28 mouse cellular contexts compared by ENCODE assay signal in genomic region chr13:45374846-45375245, GRCm38 (mm10). TPM values are rescaled to one million over a fixed set of nuclear protein-coding genes. Genes with fewer than 3 reads are reported as not detected.
A peak's percentile ranks its signal among the peaks of the same experiment; 100 is the strongest.
DNase-seq lines count a peak whose midpoint lies in the region; TF ChIP-seq lines count a peak whose summit lies in the region.
"Had no signal": no experiment of that assay in that cellular context is flagged by ENCODE, and none has a peak within 500 bp of the region (broad histone marks: within the 10 kb centered on the region; RNA-seq: fewer than 3 reads in every experiment).

No protein-coding gene starts in this region.

- no peaks in the 10 kb centered on the region for H3K9me3 ChIP-seq in ES-Bruce4 (replicated peaks; ENCODE audit: control insufficient read depth, insufficient read depth, low read length, poor library complexity, severe bottlenecking)
- no peaks in the 10 kb centered on the region for H3K9me3 ChIP-seq in limb, embryonic 10.5 days (replicated peaks)
- H3K9me3 ChIP-seq: forebrain, embryonic 12.5 days; forebrain, embryonic 15.5 days; heart, embryonic 10.5 days; heart, embryonic 13.5 days had no signal

- WGBS in heart, adult 2 months: 67% methylated on average over 6 of the region's 6 CpGs
- WGBS in limb, embryonic 10.5 days: 32% methylated on average over 6 of the region's 6 CpGs

- no peaks in the 10 kb centered on the region for H3K27me3 ChIP-seq in heart, adult 2 months (ENCODE audit: control insufficient read depth, insufficient read depth, low read length)
- H3K27me3 ChIP-seq in ES-Bruce4 (ENCODE audit: control insufficient read depth, insufficient read depth, low read length, poor library complexity, severe bottlenecking): no peaks in the 10 kb centered on the region
- H3K27me3 ChIP-seq in limb, embryonic 10.5 days (ENCODE audit: low read depth, poor library complexity, severe bottlenecking): no peaks in the 10 kb centered on the region
- H3K27me3 ChIP-seq: CH12.LX; forebrain, embryonic 15.5 days had no signal

- H3K4me1 ChIP-seq in heart, adult 2 months (ENCODE audit: control insufficient read depth, insufficient read depth, low read length): no peaks in the 10 kb centered on the region
- peaks cover 5% of the 10 kb centered on the region for H3K4me1 ChIP-seq in ES-Bruce4 (ENCODE audit: control insufficient read depth, insufficient read depth, low read length)
- H3K4me1 ChIP-seq in limb, embryonic 10.5 days: 0 out of 2 replicates have a peak, but pooled peaks cover 12% of the 10 kb centered on the region
- H3K4me1 ChIP-seq: forebrain, embryonic 15.5 days; heart, embryonic 10.5 days; heart, embryonic 13.5 days had no signal

- no peak for TF ChIP-seq CTCF in heart, adult 2 months (IDR thresholded peaks at IDR 0.05)
- TF ChIP-seq CTCF in ES-Bruce4 (IDR thresholded peaks at IDR 0.05; ENCODE audit: low read depth, low read length): no peak

- H3K4me3 ChIP-seq in heart, adult 2 months: no peak overlapping the region
- H3K4me3 ChIP-seq in ES-Bruce4 (ENCODE audit: low read depth, low read length): no peak overlapping the region
- H3K4me3 ChIP-seq in limb, embryonic 10.5 days: no peak overlapping the region
- H3K4me3 ChIP-seq: erythroblast, embryonic 14.5 days; forebrain, embryonic 12.5 days; forebrain, embryonic 15.5 days; heart, embryonic 10.5 days; heart, embryonic 13.5 days had no signal

- no peaks in the 10 kb centered on the region for H3K79me2 ChIP-seq in heart, adult 2 months (replicated peaks; ENCODE audit: control insufficient read depth, insufficient read depth, low read length)

- intact Hi-C loops in heart, adult 2 months (cut with DNase I): no loop called here

- H3K9ac ChIP-seq in heart, adult 2 months (ENCODE audit: low read depth, low read length): no peak overlapping the region
- H3K9ac ChIP-seq in ES-Bruce4 (ENCODE audit: low read depth, poor library complexity, severe bottlenecking): no peak overlapping the region
- H3K9ac ChIP-seq: forebrain, embryonic 12.5 days; forebrain, embryonic 15.5 days; heart, embryonic 13.5 days; hindbrain, embryonic 14.5 days had no signal

- TF ChIP-seq POLR2A in heart, adult 2 months (IDR thresholded peaks at IDR 0.05; ENCODE audit: insufficient read depth, low read depth, low read length): no peak
- no peak for TF ChIP-seq POLR2A in ES-Bruce4 (IDR thresholded peaks at IDR 0.05; ENCODE audit: insufficient read depth, low read length)

- no peak overlapping the region for H3K27ac ChIP-seq in heart, adult 2 months
- H3K27ac ChIP-seq in ES-Bruce4 (ENCODE audit: insufficient read depth, low read length): peak overlapping the region; percentile 72
- no peak overlapping the region for H3K27ac ChIP-seq in limb, embryonic 10.5 days
- H3K27ac ChIP-seq: forebrain, embryonic 12.5 days; forebrain, embryonic 15.5 days; heart, embryonic 10.5 days; heart, embryonic 13.5 days; hindbrain, embryonic 14.5 days; hindbrain, postnatal 0 days had no signal

- TF ChIP-seq EP300 in heart, adult 2 months (IDR thresholded peaks at IDR 0.05; ENCODE audit: insufficient read depth, low read depth, low read length): no peak
- TF ChIP-seq EP300 in ES-Bruce4 (IDR thresholded peaks at IDR 0.05; ENCODE audit: insufficient read depth, low read depth, low read length): no peak

- no peaks in the 10 kb centered on the region for H3K36me3 ChIP-seq in heart, adult 2 months (ENCODE audit: control insufficient read depth, insufficient read depth, low read length)
- H3K36me3 ChIP-seq in ES-Bruce4 (ENCODE audit: control insufficient read depth, insufficient read depth, low read length, poor library complexity, severe bottlenecking): no peaks in the 10 kb centered on the region
- H3K36me3 ChIP-seq in limb, embryonic 10.5 days: no peaks in the 10 kb centered on the region
- H3K36me3 ChIP-seq: forebrain, embryonic 12.5 days; forebrain, embryonic 15.5 days; heart, embryonic 10.5 days; heart, embryonic 13.5 days had no signal

- peak; percentile 21 for DNase-seq in heart, adult 11 months
- DNase-seq in heart, adult 2 months: no peak
- DNase-seq in R1 (ENCODE audit: low read depth, low spot score): peak; percentile 82
- peak; percentile 3 for DNase-seq in limb, embryonic 10.5 days (ENCODE audit: low spot score)
- DNase-seq in c-Kit-positive CD71-positive TER-119-positive erythroid progenitor cells, embryonic 14.5 days (ENCODE audit: low spot score): no peak
- DNase-seq in gastrocnemius, postnatal 25 days: no peak
- no peak for DNase-seq in right cerebral cortex, postnatal 25 days
- DNase-seq: B cell, adult 2 months; cerebellum, adult 11-12 months; cerebellum, adult 8-10 months; cerebellum, postnatal 10 days; cerebellum, postnatal 36 days; embryo, embryonic 11 days; gastrocnemius, postnatal 10 days; heart, adult 18-20 months; heart, postnatal 14 days; heart, postnatal 4 days; kidney, adult 18-20 months; kidney, adult 9 months had no signal

RNA-seq across cellular contexts. Expression of gene Mylip, which starts 14.7 kb away (rescaled TPM):
- 10 to 100 TPM; 16.8 to 27.1 TPM for total RNA-seq in heart, adult 2 months (2021)
- 10.5 and 13.6 TPM in 2 replicates for polyA plus RNA-seq in heart, adult 2 months (2012; rRNA removed)
- polyA plus RNA-seq in ES-Bruce4 (2011; ENCODE audit: insufficient read depth, insufficient read length, low read depth, missing spikeins): 6.4 and 7.3 TPM in 2 replicates
- 10.0 and 17.1 TPM in 2 replicates for polyA plus RNA-seq in limb, embryonic 10.5 days (2016; fragmentation: Nextera tagmentation; extraction: Ambion mirVana)
- total RNA-seq in gastrocnemius, postnatal 25 days (2021): 10 to 100 TPM in 1 of 2 experiments, 1 to 10 TPM in 1; 6.1 to 11.4 TPM

Comparison
In these comparisons a context has a peak if more than half of its experiments do, and no peak if none do; other contexts are left out.
1. DNase-seq: peak in heart, adult 11 months (single experiment), R1 (single experiment) and limb, embryonic 10.5 days (single experiment); none in heart, adult 2 months (0 of 2), c-Kit-positive CD71-positive TER-119-positive erythroid progenitor cells, embryonic 14.5 days (single experiment), gastrocnemius, postnatal 25 days (single experiment) and right cerebral cortex, postnatal 25 days (single experiment).